Mouse (Mus musculus) kidney, postnatal 14 days (tissue): ENCODE measurements around the gene Pclo.
"Not testable (repeated sequence)": the region's sequence is repeated elsewhere in the genome, so short reads cannot be mapped to it uniquely, and the experiment has no call there.

Source experiments
- DNase-seq: peaks from one replicate; pipeline ENCODE4 v3.0.0; 2022; ENCODE audit warnings: mixed read lengths

The Pclo gene

GRCm38 (mm10) chr5:14696745-14697144 is 182.0 kb downstream of the Pclo start:
- no peak for DNase-seq

DNA sequence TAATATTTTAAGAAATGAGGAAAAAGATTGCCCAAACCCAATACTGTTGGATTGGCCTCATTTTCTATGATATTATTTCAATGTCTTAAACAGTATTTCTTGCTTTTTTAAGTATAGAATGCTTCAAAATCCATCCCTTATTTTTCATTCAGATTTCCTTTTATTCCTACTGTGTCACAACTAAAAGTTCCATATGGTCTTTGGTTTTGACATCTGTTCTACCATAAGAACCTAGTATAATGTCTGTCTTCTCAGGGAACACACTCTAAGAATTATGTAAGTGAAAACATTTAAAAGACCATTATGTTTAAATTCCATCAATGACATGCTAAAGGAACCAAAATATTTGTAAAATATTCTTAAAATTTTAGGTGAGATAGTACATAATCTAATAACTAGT is 186.2 kb downstream of the Pclo start:
- DNase-seq = no peak

DNA sequence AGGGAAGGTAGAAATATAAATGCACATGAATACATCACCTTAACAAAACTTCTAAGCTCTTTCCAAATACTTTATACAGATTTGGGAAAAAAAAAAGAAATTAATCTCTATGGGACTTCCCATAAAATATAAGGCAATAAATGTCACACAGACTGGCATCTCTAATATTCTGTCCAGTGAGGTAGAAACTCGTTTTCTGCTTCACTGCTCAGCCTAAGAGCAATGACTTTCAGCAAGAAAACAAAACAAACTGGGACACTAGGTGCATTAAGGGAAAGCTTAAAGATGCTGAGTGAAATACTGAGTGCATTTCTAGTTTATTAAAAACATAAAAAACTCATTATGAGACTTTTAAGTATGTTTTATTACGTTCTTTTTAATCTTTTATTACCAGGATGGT is 190.7 kb downstream of the Pclo start:
- no peak for DNase-seq

- DNase-seq = no peak
These were observed 192.6 kb downstream of the Pclo start for GRCm38 (mm10) chr5:14707311-14707710.

GRCm38 (mm10) chr5:14723576-14723975 is 208.9 kb downstream of the Pclo start:
- no peak for DNase-seq

DNA sequence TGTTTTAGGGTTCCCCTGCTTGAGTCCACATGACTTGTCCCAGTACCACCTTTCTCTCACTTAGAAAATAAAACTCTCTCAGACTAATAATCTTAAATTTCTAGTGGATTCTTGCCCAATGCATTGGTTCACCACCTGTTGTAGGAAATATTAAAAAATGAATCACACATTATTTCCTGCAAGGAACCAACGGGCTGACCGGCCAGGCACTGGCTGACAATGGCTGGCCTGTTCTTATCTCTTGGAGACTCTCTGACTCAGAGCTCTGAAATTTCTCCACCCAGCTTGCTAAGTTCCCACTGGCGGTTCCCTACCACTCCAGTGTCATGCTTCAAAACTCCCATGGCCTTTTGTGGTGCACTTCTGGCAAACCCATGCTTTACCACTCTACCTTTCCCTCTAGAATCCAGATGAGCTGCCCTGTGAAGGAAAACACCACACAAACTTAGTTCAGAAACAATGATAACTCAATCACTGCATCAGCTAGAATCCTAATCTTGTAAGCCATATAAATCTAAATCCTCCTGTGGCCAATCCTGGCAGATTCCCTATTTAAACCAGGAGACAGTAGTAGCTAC is 214.0 kb downstream of the Pclo start:
- DNase-seq = no peak

DNA sequence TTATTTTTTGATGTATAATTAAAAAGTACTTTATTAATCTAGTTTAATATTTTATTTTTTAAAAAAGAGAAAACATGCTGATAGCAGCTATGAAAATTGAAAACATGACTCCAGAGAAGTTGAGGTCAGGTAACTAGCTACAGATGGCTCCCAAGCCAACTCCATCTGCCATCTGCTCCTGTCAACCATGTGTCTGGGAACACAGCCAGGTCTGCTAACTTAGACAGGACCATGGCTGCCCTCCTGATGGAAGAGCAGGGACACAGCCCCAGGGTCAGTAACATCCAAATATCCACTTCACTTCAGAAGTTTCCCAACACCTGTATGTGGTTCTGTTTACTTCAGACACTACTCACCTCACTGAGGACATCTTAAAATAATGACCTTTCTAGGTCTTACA is 236.2 kb downstream of the Pclo start:
- no peak for DNase-seq

DNA sequence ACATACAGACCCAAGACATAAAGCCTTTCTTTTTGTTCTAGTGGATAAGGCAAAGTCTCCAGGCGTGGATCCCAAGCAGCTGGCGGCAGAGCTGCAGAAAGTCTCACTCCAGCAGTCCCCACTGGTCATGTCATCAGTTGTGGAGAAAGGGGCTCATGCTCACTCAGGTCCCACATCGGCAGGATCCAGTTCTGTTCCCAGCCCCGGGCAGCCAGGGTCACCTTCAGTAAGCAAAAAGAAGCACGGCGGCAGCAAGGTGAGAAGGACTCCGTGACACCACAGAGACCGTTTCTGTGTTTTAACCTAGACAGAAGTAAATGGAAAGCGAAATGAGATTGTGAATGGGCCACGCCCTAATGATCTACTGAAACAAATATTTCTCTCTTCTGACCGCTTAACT is 252.0 kb downstream of the Pclo start:
- no peak for DNase-seq

GRCm38 (mm10) chr5:14782362-14783082 is 267.8 kb downstream of the Pclo start:
- no peak for DNase-seq

DNA sequence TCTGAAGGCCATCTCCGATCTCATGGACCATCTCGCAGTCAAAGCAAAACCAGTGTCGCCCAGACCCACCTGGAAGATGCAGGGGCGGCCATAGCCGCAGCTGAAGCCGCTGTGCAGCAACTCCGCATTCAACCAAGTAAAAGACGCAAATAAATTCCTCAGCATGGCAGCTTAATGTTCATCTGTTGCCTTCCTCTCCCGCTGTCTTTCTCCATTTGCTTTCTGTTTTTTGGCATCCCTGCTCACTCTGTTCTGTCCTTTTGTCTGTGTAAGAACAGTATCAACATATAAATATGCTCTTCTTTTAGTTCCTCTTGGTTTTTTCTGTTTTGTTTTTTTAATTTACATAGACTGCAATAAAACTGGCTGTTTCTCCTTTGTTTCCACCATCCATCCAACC is 279.2 kb downstream of the Pclo start:
- DNase-seq = no peak

- peak; percentile 48 for DNase-seq
These were observed 292.4 kb downstream of the Pclo start for GRCm38 (mm10) chr5:14807136-14807535.

DNA sequence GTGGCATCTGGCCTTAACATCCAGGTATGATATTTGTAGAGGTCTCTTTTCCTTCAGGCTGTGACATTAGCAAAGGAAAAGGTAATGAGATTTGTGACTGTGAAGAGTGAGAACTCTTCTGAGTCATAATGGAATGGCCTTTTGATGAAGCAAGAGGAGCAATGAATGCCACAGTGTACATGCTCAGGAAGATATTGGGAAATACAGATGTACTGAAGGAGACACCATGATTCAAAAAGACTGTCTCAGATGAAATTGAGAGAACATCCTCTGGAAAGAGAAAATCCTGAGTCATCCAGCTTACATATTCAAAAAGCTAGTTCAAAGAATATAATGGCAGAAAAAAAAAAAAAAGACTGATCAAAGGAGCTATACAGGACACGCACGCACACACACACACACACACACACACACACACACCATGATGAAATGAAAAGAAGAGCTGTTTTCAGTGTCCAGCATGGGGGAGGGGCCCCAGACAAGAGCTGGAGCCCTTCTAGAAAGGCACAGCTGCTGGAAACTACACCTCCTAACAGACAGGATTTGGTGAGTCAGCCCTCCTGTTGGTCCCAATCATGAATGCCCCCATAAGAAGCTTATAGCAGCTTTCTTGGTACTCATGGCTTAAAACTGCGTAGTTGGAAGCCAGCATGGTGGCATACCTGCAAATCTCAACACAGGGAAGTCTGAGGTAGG is 318.6 kb downstream of the Pclo start:
- DNase-seq = no peak

- DNase-seq = no peak
These were observed 319.7 kb downstream of the Pclo start for GRCm38 (mm10) chr5:14834155-14834991.

DNA sequence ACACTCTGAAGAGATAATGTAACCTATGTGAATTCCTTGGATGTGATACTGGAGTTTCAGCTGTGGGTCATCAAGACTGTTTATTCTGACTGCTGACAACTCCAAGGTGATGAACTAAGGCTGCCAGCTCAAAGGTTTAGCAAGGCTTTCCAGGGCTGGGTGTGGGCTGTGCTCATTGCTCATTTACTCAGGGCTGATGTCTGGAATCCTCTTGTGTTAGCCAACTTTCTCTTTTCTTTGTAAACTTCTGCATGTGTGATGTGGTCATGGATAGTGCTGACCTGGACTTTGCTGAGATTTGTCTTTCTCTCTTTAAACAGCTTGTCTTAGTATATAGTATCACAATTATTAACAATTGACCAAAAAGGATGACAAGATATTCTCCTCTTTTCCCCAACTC is 338.9 kb downstream of the Pclo start:
- DNase-seq = no peak

GRCm38 (mm10) chr5:14885291-14885690 is 370.6 kb downstream of the Pclo start:
- not testable (repeated sequence) for DNase-seq

- DNase-seq = no peak
These were observed 377.5 kb downstream of the Pclo start for GRCm38 (mm10) chr5:14892242-14892641.

- DNase-seq = not testable (repeated sequence)
These were observed 388.8 kb downstream of the Pclo start for GRCm38 (mm10) chr5:14903539-14903938.
